Mouse (Mus musculus): Measurements from ENCODE around the gene Gm10778.

The Gm10778 gene

GRCm38 (mm10) chr10:81648803-81649775 lies at the start of gene Gm10778:
Gene Gm10778 (plus strand): TSS chr10:81649059.
- DNase-seq, result peak; percentile 83

GRCm38 (mm10) chr10:81599630-81600029 lies 49.2 kb upstream of the Gm10778 start:
- no peak for DNase-seq

GRCm38 (mm10) chr10:81600096-81600495 lies 48.8 kb upstream of the Gm10778 start:
- no peak for DNase-seq

GRCm38 (mm10) chr10:81600738-81601203 lies 48.1 kb upstream of the Gm10778 start, which contains the start of gene Tle6:
Gene Tle6 (minus strand): TSS chr10:81601073.
- DNase-seq, result peak; percentile 86

GRCm38 (mm10) chr10:81601396-81601905 lies 47.4 kb upstream of the Gm10778 start:
- no peak for DNase-seq

- DNase-seq, result no peak
Measured at GRCm38 (mm10) chr10:81602741-81603151, 46.1 kb upstream of the Gm10778 start.

- DNase-seq, result no peak
Measured at GRCm38 (mm10) chr10:81604019-81604967, 44.6 kb upstream of the Gm10778 start.

- DNase-seq, result peak; percentile 84
Measured at GRCm38 (mm10) chr10:81604968-81605665, 43.7 kb upstream of the Gm10778 start.

- DNase-seq, result no peak
Measured at GRCm38 (mm10) chr10:81605666-81605973, 43.2 kb upstream of the Gm10778 start.

GRCm38 (mm10) chr10:81605974-81606751 lies 42.7 kb upstream of the Gm10778 start, which contains the start of gene BC025920:
Gene BC025920 (plus strand): TSS chr10:81606270.
- peak; percentile 91 for DNase-seq

- DNase-seq, result no peak
Measured at GRCm38 (mm10) chr10:81608308-81608707, 40.6 kb upstream of the Gm10778 start.

GRCm38 (mm10) chr10:81612779-81613178 lies 36.1 kb upstream of the Gm10778 start:
- DNase-seq, result no peak

GRCm38 (mm10) chr10:81615486-81615885 lies 33.4 kb upstream of the Gm10778 start:
- no peak for DNase-seq

- DNase-seq, result no peak
Measured at GRCm38 (mm10) chr10:81619976-81620375, 28.9 kb upstream of the Gm10778 start.

GRCm38 (mm10) chr10:81620786-81621185 lies 28.1 kb upstream of the Gm10778 start:
- no peak for DNase-seq

GRCm38 (mm10) chr10:81623441-81623840 lies 25.4 kb upstream of the Gm10778 start:
- DNase-seq, result no peak

GRCm38 (mm10) chr10:81626101-81626993 lies 22.5 kb upstream of the Gm10778 start:
- no peak for DNase-seq

- peak; percentile 91 for DNase-seq
Measured at GRCm38 (mm10) chr10:81626994-81627835, 21.6 kb upstream of the Gm10778 start, which contains the start of gene Sirt6. Gene Sirt6 (minus strand): TSS chr10:81627797.

- no peak for DNase-seq
Measured at GRCm38 (mm10) chr10:81627836-81628220, 21.0 kb upstream of the Gm10778 start.

Measured in right cerebral cortex, postnatal 25 days (tissue).